Mouse (Mus musculus) thymus, postnatal 36 days (tissue): ENCODE data around the gene Sec24c.
A peak's percentile ranks its signal among the peaks of the same experiment; 100 is the strongest.
"Not testable (repeated sequence)": the region's sequence is repeated elsewhere in the genome, so short reads cannot be mapped to it uniquely, and the experiment has no call there.

ENCODE experiments used
- DNase-seq, 2 experiments: peaks; one replicate each; pipeline ENCODE4 v3.0.0; 2022; ENCODE audit warnings: mixed read lengths in 2 of 2

The Sec24c gene

DNA sequence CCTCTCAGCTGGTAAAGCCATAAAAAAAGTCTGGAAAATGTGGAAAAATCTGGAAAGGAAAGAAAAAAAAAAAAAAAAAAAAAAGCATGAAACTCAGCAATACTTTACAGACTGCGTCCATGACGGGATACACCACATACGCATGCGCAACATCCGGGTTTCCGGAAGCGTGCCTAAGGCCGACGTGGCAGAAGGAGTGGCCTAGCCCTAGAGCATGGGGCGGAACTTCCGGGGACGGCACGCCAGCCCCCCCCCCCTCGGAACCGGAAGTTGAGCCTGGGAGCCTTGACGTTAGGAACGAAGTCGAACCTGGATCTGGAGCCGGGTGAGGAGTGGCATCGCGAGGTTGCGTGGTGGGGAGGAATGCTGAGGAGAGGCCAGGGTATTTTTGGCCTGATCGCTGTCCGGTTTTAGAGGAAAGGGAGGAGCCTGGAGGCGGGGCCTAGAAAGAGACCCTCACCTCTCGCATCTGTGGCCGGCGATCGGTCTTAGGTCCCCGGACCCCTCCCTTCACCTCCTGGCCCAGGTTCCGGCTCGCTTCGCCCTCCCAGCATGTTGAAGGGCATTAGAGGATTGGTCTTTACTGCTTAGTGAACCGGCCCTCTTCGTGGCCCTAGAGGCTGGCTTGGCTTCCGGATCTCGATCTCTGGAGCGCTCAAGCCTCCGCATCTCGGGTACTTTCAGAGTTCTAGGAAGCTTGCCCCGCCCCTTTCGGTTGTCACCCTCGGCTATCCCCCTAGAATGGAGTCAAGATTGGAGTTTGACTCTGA, at the start of gene Sec24c:
Sec24c (plus strand) TSS at position 245 of the 770 bp plus-strand sequence.
- peak; percentile 96 to 97 for DNase-seq

- no peak for DNase-seq
Measured at GRCm38 (mm10) chr14:20626447-20626846, 47.7 kb upstream of the Sec24c start.

- no peak for DNase-seq
Measured at GRCm38 (mm10) chr14:20626971-20627370, 47.1 kb upstream of the Sec24c start.

- no peak for DNase-seq
Measured at GRCm38 (mm10) chr14:20631253-20631652, 42.9 kb upstream of the Sec24c start.

- no peak for DNase-seq
Measured at GRCm38 (mm10) chr14:20635546-20635945, 38.6 kb upstream of the Sec24c start.

DNA sequence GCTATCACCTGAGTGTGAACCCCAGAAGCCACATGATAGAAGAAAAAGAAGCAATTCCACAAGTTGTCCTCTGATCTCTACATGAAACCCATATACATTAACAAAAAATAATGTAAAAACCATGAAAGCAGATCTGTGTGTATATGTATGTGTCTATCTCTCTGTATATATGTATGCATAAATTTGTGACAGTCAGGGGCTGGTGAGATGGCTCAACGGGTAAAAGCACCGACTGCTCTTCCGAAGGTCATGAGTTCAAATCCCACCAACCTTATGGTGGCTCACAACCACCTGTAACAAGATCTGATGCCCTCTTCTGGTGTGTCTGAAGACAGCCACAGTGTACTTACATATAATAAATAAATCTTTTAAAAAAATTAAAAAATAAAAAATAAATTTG, 37.1 kb upstream of the Sec24c start:
- DNase-seq: not testable (repeated sequence)

DNA sequence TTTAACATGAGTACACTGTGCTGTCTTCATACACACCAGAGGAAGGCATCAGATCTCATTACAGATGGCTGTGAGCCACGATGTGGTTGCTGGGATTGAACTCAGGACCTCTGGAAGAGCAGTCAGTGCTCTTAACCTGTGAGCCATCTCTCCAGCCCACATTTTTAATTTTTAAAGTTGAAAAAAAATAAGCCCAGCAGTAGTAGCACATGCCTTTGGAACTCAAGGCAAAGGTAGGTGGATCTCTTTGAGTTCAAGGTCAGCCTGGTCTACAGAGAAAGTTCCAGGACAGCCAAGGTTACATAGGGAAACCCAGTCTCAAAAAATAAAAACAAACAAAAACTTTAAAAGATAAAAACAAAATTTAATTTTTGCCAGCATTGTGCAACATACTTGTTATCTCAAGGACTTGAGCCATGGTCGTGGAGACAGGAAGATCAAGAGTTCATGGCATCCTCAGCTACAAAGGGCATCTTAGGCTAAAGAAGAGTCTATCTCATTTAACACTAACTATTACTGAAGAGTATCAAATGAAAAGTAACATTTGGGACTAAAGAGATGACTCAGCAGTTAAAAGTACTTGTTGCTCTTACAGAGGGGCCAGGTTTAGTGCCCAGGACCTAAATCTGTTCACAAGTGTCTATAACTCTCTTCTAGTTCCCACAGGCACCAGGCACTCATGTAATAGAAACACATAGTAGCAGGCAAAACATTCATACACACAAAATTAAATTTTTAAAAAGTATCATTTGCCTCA, 36.1 kb upstream of the Sec24c start:
- no peak for DNase-seq

DNA sequence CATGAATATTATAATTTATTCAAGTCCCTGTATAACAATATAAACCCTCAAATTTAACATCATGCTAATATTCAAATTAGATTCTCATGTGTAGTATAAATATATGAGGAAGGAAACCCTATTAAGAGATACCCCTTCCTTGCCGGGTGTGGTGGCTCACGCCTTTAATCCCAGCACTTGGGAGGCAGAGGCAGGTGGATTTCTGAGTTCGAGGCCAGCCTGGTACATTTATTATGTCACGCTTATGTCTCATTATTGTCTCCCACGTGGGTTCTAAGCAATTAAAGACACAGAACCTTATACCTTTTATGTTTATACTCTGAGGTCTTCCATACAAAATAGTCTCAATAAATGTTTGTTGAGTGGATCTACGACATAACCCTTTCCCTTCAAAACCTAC, 35.4 kb upstream of the Sec24c start:
- DNase-seq: no peak

DNA sequence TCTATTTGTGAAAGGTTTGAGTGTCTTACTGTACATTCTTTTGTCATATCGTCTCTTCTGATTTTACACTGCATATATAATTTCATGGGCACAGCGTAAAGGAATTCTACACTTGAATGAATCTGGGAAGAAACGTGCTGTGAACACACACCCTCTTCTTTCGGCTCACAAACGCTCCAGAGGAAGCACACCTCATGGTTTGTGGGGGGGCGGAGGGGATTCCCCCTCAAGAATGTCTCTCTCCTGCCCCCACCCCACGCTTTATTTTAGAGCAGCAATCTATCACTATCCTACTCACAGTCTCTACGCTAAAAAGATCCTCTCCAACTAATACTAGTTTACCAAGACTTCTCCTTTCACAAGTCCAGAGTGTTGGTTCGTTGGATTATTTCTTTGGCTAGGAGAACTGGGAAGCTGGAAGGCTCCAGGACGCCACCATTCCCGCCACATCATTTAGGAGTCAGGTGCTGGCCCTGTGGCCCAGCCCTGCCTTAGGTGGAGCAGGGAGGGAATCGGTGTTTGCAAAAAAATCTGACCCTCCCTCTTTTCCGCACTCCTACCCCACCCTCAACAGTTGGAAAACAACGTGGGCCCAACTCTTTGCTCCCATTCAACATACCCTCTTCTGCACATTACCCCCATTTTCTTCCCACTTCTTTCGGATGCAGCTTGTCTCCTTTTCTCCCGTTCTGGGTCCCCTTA, 34.0 kb upstream of the Sec24c start:
- peak; percentile 65 to 75 for DNase-seq

- DNase-seq: peak; percentile 99 to 100
Measured at GRCm38 (mm10) chr14:20640644-20641437, 33.3 kb upstream of the Sec24c start, which contains the start of gene Usp54. Usp54 (minus strand) TSS chr14:20641063.

DNA sequence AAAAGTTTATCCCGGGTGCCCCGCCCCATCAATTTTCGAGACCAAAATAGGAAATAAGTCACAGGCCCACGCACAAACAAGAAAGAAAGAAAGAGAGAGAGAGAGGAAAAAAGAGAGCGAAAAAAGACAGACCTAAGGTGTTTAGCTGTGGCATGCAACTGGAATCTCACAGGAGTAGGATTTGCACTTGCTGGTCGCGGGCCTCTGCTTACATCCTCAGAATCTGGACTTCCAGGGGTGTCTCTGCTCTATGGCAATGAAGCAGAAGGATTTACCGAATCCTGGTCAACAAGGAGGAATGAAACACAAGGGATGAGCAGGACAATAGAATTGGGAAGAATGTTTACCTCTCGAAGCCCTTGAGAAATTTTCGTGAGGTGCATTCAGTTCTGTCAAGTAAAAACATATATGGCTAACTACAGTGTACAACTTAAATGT, 32.7 kb upstream of the Sec24c start:
- DNase-seq: no peak

GRCm38 (mm10) chr14:20645547-20645946, 28.6 kb upstream of the Sec24c start:
- DNase-seq: no peak

DNA sequence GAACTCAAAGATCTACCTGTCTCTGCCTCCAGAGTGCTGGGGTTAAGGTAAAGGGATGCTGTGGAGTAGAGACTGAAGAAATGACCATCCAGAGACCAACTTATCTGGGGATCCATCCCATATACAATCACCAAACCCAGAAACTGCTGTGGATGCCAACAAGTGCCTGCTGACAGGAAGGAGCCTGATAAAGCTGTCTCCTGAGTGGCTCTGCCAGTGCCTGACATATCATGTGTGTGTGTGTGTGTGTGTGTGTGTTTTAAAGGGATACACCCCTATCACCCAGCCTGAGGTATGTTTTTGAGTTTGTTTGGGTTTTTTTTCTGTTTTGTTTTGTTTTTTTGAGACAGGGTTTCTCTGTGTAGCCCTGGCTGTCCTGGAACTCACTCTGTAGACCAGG, 27.7 kb upstream of the Sec24c start:
- no peak for DNase-seq

- no peak for DNase-seq
Measured at GRCm38 (mm10) chr14:20651000-20651399, 23.1 kb upstream of the Sec24c start.

DNA sequence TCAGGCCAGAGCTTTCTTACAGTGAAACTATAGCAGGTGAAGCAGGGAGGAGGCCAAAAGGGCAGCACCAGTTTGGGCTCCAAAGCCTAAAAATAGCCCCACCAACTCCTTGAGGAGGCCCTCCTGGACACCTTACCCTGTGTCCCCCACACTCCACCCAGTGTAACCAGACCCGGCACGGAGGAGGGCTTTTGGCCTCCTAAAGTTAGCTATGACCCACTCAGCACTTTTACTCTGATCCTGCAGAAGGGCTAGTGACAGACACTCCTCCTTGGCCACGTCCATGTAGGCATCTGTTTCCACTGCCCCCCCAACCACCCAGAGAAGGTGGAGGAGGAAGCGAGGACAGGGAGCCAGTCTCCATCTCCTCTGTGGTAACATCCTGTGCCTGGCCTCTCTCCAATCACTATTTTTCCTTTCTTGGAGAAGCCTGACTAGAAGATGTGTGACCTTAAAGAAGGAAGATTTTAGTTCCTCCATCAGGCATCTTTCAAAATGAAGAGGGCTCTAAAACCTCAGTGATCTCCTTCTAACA, 22.3 kb upstream of the Sec24c start:
- no peak for DNase-seq

DNA sequence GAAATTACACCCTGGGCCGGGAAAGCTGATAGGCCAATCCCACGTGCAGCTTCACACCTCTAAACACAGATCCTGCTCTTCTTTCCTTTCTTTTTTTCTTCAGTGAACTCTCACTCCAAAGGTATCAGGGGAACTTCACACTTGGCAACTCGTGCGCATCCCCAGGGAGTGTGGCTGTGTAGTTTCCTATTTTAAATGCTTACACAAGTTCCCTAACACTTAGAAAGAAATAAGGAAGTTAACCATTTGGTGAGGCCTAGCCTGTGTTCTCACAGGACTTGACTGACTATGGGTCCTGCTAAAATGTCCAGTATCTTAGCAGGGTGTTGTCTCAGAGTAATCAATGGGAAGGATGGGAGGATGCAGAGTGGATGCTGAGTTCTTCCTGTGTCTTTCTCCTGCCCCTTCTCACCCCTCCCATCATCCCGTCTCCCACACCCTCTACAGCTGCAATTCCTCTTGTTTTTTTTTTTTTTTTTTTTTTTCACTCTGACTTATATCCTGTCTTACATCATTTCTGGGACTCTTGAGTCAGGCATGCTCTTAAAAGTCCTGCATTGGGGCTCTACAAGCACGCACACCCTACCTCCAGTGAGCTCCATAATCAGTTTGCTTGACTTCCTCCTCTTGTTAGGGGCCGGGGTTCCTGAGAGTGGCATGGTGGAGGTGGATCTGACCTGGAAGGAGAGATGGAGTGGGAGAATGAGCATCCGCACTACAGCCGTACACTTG, 19.3 kb upstream of the Sec24c start:
- no peak for DNase-seq

- no peak for DNase-seq
Measured at GRCm38 (mm10) chr14:20655731-20656130, 18.4 kb upstream of the Sec24c start.

GRCm38 (mm10) chr14:20656361-20656760, 17.7 kb upstream of the Sec24c start, which contains the start of gene Myoz1:
Myoz1 (minus strand) TSS chr14:20656540.
- no peak for DNase-seq

GRCm38 (mm10) chr14:20658326-20658725, 15.8 kb upstream of the Sec24c start:
- no peak for DNase-seq

GRCm38 (mm10) chr14:20658902-20659301, 15.2 kb upstream of the Sec24c start:
- no peak for DNase-seq

GRCm38 (mm10) chr14:20659687-20660086, 14.4 kb upstream of the Sec24c start:
- no peak for DNase-seq
